Mouse (Mus musculus) left cerebral cortex, postnatal 14 days (tissue): ENCODE results near the gene Pkd1. TPM values are rescaled to one million over a fixed set of nuclear protein-coding genes. Genes with fewer than 3 reads are reported as not detected.

Experiments used
- DNase-seq, 2 experiments: peaks; one replicate each; pipeline ENCODE4 v3.0.0; 2021 to 2022; ENCODE audit warnings: low spot score in 2 of 2, mixed read lengths in 1 of 2
- intact Hi-C: fragments of 180-260 bp; cut with DNase I; formaldehyde crosslinking; loops from one replicate; pipeline ENCODE4 v1.15.1; 2025
- long read RNA-seq, 2 experiments: library from polyadenylated mRNA; stranded (forward); transcript quantifications; one replicate each; pipeline ENCODE4 v2.0.0; 2021
- total RNA-seq, 2 experiments: library from RNA; stranded (reverse); gene quantifications; 2 replicates each; pipeline ENCODE4 v1.2.3; 2021

The Pkd1 gene
- 10 to 100 TPM; 68.6 to 78.7 TPM for total RNA-seq
- long read RNA-seq, experiment 1, partial matches to known transcripts: 9 of 20 reads
- long read RNA-seq, experiment 1, other reads (novel, unspliced or antisense): 11 of 20 reads
- long read RNA-seq, experiment 2, partial matches to known transcripts: 10 of 22 reads
- long read RNA-seq, experiment 2, other reads (novel, unspliced or antisense): 12 of 22 reads

GRCm38 (mm10) chr17:24549618-24550415 is at the start of gene Pkd1:
Gene Pkd1, plus strand, starts transcription at chr17:24549834.
- intact Hi-C loops: no loop called here
- peak; percentile 98 for DNase-seq

- no peak for DNase-seq
- intact Hi-C loops: no loop called here
Observed at GRCm38 (mm10) chr17:24502208-24502607, 47.4 kb upstream of the Pkd1 start.

DNA sequence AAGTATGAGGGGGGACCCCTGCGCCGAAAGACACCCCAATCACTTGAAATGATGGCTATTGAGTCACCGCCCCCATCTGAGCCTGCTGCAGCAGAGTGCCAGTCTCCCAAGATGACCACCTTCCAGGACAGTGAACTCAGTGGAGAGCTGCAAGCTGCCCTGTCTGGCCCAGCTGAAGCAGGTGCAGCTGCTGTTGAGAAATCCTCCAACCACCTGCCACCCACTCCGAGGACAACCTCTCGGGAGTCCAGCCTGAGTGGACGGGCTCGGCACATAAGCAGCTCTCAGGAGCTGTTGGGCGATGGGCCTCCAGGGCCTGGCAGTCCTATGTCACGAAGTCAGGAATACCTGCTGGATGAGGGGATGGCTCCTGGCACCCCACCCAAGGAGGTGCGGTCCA is 45.5 kb upstream of the Pkd1 start:
- intact Hi-C loops: no loop called here
- no peak for DNase-seq

DNA sequence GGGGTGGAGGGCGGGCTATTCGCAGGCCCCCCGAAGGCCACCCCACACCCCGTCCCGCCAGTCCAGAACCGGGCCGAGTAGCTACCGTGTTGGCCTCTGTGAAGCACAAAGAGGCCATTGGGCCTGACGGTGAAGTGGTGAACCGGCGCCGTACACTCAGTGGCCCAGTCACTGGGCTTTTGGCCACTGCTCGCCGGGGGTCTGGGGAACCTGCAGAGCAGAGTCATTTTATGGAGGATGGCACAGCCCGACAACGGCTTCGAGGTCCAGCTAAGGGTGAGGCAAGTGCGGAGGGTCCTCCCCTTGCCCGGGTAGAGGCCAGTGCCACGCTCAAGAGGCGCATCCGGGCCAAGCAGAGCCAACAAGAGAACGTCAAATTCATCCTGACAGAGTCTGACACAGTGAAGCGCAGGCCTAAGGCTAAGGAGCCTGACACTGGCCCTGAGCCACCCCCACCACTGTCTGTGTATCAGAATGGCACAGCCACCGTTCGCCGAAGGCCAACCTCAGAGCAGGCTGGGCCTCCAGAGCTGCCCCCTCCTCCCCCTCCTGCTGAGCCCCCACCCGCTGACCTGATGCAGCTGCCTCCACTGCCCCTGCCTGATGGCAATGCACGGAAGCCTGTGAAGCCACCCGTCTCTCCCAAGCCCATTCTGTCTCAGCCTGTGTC is 44.2 kb upstream of the Pkd1 start:
- DNase-seq: no peak
- intact Hi-C loops: no loop called here

DNA sequence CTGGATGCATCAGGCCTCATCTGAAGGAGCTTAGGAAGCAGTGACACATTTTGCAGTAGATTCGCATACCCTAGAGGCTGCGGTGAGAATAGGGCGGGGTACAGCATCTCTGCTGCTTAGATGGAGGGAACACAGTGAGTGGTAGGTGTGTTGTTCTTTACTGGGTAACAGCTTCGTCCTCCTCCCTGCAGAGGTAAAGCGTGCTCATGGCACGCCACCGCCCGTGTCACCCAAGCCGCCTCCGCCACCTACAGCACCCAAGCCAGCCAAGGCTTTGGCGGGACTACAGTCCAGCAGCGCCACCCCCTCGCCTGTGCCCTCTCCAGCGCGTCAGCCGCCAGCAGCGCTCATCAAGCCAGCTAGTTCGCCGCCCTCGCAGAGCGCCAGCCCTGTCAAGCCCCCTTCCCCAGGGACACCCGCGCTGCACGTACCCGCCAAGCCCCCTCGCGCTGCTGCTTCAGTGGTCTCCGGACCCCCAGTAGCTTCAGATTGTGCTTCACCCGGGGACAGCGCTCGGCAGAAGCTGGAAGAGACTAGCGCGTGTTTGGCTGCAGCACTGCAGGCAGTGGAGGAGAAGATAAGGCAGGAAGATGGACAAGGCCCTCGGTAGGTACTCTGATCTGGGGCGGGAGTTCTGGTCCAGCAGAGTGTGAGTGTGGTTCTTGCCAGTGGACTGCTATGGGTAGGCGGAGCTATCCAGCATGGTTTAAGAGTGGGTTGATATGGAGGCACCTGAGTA is 43.1 kb upstream of the Pkd1 start:
- DNase-seq: peak; percentile 57 to 75
- intact Hi-C loops: no loop called here

DNA sequence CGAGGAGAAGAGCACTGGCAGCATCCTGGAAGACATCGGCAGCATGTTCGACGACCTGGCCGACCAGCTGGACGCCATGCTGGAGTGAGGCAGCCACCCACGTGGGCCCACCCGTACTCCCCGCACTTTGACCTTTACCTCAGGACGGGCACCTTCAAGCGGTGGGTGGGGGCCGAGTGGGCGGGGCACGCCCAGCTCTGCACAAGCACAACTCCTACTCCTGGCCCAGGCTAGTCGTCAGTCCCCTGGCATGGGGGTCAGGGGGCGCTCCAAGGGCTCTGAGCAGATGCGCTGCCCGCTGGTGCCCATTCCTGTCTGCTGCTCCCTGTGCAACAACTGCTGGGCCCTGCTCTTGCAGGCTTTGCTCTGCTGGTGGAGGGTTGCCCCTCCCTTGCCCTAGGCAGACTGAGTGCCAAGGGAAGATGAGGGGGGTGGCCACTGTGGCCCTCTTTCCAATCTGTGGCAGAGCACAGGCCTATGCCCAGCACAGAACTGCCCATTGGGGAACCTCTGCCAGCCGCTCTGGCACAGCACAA is 42.4 kb upstream of the Pkd1 start:
- no peak for DNase-seq
- intact Hi-C loops: no loop called here

DNA sequence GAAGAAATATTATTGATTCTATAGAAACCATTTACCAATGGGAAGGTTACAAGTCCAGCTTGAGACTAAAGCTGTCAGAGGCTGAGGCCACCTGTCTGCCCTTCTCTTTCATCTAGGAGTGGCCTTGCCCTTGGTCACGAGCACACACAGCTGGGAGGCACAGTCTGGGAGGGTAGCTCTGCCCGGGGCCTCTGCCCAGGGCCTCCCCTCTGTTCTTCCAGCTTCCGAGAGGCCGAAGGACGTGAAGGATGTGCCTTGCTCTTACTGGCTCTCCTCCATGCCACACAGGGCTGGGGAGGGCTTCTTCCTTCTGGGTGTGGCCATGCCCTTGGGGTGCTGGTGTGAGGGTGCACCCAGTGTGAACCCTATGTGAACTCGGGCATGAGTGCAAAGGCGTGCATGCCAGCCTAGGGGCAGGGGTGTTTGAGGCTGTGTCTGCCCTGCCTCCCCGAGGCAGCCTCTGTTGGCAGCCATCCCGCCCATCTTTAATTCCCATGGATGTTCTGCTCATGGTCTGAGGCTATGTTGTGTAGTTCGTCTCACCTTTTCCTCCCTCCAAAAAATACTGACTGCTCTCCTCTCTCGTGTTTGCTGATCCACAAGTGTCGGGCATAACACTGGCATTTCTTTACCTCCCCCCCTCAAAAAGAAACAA is 41.7 kb upstream of the Pkd1 start:
- intact Hi-C loops: no loop called here
- no peak for DNase-seq

DNA sequence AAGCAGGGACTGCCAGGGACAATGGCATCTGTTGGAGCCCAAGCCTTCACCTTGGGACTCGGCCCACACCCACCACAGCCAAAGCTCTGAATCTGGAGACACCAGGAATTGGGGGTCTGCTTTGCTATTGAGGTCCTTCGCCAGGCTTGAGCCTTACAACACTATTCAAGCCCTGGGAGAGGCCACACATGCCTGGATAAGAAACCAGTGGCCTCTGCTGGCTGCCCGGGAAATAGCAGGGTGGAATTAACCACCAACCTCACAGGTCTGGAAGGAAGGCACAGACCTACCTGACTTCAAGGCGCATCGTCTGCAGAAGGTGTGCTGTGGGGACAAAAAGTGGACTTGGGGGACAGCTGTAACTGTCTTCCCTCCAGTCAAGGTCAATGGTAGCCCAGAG is 36.0 kb upstream of the Pkd1 start:
- intact Hi-C loops: loop anchor here (5.0 kb wide), 1 partner anchor 36 kb away; the partner anchor contains the start of gene Mlst8
- peak; percentile 73 to 78 for DNase-seq

- no peak for DNase-seq
- intact Hi-C loops: loop anchor here (5.0 kb wide), 1 partner anchor 37 kb away; the partner anchor contains the start of gene Mlst8
Observed at GRCm38 (mm10) chr17:24514270-24515257, 35.1 kb upstream of the Pkd1 start.

GRCm38 (mm10) chr17:24520450-24520849 is 29.2 kb upstream of the Pkd1 start:
- intact Hi-C loops: no loop called here
- DNase-seq: no peak

DNA sequence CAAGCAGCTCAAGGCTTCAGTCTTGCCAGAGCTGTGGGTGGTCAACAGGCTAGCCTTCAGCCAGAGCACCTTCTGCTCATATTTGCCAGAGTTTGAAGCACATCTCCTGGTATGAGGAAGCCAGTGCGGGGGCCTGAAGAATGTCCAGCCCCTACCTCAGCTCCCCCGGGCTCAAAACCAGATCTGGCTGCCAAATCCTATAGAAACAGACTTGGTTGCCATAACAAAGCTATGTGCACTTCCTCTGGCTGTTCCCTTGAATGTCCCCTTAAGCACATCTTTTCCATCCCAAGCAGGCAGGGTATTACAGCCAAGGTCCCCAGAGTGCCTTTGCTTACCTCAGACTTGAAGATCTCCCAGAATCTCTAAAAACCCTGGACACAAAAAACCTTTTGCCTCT is 24.9 kb upstream of the Pkd1 start:
- intact Hi-C loops: no loop called here

GRCm38 (mm10) chr17:24527315-24527714 is 22.3 kb upstream of the Pkd1 start:
- intact Hi-C loops: no loop called here
- DNase-seq: no peak

More for the DNA sequence above, 24.9 kb upstream of the Pkd1 start:
- no peak for DNase-seq

DNA sequence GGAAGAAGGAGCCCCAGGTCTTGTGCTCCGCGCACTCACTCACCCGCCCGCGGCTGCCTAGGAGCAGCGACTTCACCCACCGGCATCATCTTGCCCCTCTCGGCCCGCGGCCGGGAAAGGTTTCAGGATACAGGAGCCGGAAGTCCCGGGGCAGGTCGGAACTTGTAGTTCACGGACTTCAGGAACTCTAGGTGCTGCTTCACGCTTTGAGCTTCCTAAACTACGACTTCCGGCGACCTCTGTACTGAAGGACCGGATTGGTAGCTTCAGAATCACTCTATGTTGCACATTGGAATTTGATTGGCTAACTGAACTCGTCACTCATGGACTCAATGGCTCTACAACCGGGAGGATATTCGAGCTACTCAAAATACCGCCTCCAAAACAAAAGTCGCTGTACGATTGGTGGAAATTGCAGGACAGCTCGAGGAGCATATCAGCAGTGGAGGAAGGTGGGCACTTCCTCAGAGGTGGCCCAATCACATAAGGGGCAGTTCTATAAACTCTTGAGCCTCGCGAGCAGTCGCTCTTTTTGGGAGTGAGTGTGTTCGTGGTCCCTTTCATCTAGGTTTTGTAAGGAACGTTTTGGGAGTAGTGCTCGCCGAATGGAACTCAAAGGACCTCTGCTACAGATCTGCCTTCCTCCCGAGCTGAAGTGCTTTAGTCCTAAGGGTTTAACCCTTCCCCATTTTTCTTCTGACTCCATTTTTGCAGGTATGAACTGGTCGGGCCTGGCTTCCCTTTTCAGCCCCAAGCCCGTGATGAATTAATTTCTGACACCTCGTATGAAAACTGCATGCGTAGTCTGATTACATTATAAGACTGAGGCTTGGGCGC is 21.7 kb upstream of the Pkd1 start, which contains the start of gene Traf7:
Traf7 (minus strand) TSS at position 216 of the 837 bp plus-strand sequence.
- peak; percentile 95 to 100 for DNase-seq
- intact Hi-C loops: no loop called here

DNA sequence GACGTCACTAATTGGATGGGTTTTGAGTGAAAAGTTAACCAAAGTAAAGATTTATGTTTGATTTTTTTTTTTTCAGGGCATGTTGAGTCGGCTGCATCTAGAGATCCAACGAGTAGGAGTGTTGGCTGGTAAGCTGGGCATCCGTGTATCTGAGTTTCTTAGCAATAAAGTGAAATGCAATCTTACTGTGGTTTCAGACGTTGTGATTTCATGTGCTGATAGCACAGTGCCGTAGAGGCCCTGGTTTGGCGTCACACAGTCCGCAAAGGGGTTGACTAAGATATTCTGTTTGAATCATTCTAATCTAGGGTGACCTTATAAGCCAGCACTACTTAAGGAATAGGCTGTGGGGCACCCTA is 21.1 kb upstream of the Pkd1 start:
- DNase-seq: no peak
- intact Hi-C loops: no loop called here

DNA sequence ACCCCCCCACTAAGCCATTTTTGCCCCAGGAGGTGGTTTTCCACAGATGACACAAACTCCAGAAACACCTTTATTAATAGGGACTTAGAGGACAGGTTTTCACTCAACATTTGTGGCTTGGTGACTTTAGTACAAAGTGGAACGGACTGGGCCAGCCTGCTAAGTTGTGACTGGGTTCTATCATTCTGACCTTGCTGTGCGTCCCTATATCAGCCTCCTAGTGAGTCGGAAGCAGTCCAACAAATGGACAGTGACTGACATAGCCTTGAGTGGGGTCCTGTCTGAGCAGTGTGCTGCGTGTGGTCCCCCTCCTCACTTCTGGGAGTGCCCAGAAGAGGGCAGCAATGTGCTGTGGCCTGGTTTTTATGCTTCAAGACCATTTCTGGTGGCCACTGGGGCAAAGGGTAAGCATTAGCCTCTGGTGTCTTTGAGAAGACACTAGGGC is 20.6 kb upstream of the Pkd1 start:
- peak in 1 of 2 experiments; percentile 69 for DNase-seq
- intact Hi-C loops: no loop called here

DNA sequence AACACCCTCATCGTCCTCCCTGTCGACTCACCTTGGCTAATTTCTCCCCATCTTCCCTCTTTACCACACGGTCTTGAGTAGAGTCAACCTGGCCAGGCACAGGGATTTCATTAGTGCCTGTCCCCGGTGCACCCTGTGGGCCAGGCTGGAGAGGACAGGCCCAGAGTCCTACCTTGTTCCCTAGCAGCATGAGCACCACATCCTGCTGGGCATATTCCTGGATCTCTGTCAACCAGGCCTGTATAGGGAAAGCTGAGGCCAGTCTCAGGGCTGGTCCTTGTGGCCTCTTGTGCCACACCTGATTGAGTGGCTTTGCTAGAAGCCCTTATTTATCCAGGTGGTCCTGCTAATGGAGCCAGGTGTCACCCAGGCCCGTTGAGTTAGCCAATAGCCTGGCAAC is 19.8 kb upstream of the Pkd1 start:
- no peak for DNase-seq
- intact Hi-C loops: no loop called here
